Mouse (Mus musculus): Measurements from ENCODE around the gene Steap3.

- TF ChIP-seq CTCF (IDR thresholded peaks at IDR 0.05; ENCODE audit: low read depth, low read length) (no peak), POLR2A (IDR thresholded peaks at IDR 0.05; ENCODE audit: extremely low read depth, insufficient read depth, low read length) (no peak)
Measured at GRCm38 (mm10) chr1:120275224-120275623, 2.7 kb upstream of the Steap3 start.

Measured in liver, adult 2 months (tissue).